Mouse (Mus musculus): ENCODE results near the gene BC030870.

- TF ChIP-seq CTCF (IDR thresholded peaks at IDR 0.05; ENCODE audit: borderline replicate concordance, control insufficient read depth, extremely low read depth, insufficient read depth, low read length, poor library complexity), result no peak
- TF ChIP-seq POLR2A (IDR thresholded peaks at IDR 0.05; ENCODE audit: control insufficient read depth, extremely low read depth, insufficient read depth, low read length, poor library complexity), result no peak
These were observed 81.6 kb downstream of the BC030870 start for GRCm38 (mm10) chr8:65047801-65048200.

Measured in thymus, adult 2 months (tissue).